Mouse (Mus musculus): ENCODE measurements around the gene Asic3.

Asic3 gene

DNA sequence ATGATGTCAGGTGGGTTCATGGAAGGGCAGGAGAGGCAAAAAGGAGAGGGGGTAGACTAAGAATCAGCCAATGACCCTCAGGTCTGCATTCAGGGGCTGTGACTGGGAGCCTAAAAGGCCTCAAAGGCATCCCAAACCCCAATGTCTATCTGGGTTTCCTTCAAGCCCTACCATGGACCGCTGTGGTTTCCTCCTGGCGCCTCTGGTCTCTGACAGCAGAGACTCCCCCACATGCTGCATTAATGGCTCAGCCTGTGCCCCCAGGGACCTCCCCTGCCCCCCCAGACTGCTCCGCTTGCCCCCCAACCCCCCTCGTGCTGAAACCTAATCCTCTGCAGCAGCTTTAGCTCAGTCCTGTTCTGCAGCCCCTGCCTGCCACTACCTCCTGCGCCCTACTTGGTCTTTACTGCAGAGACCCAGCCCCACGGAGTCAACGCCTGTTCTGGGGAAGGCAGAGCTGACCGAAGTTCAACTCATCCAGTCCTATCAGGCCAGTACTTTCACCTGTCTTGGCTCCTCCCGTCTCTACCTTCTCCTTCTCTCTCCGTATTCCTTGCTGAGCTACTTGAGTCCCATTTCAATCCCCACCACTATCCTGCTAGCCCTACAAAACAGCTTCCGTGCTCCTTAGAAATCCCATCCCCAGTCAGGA, at the start of gene Asic3:
Gene Asic3, plus strand, starts transcription at position 351 of the 652 bp plus-strand sequence.
- DNase-seq (ENCODE audit: low spot score in 2 of 2): no peak

GRCm38 (mm10) chr5:24363467-24363866, 49.7 kb upstream of the Asic3 start:
- DNase-seq (ENCODE audit: low spot score in 2 of 2): no peak

DNA sequence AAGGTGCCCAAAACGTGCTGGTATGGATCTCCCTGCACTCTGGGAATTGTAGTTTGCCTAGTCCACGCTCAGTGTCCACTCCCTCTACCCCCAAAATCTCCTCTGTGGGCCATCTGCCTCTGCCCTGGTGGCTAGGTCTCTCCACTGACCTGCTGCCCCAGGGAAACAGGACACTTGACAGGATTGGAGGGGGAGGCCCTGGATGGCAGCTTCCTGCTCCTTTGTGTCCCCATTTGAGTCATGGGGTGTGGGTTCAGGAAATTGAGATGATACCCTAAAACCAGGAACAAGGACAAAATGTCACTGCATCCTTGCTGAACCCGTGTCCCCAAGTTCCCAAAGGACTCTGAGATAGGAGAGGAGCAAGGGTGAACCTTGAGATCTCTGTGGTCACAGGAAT, 49.1 kb upstream of the Asic3 start:
- DNase-seq (ENCODE audit: low spot score in 2 of 2): no peak

- no peak for DNase-seq (ENCODE audit: low spot score in 2 of 2)
Measured at GRCm38 (mm10) chr5:24364508-24364907, 48.7 kb upstream of the Asic3 start, which contains the start of gene Nos3. Gene Nos3 (plus strand): TSS chr5:24364810.

DNA sequence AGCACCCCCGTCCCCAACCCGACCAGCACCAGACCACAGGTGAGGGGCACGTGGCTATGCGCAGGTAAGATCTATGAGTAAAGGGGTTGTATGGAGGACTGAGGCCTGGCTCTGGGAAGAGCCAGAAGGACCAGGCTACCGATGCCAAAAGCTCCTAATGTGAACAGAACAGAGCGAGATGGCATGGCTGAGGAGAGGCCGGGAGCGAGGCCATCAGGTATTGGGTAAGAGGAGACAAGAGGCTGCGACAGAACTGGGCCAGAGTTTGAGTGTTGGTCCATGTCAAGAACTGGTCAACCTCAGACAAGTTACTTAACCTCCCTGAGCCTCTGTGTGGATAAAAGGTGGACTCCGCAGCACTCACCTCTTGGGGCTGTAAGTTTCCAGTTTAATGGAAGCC, 48.2 kb upstream of the Asic3 start:
- DNase-seq (ENCODE audit: low spot score in 2 of 2): no peak

DNA sequence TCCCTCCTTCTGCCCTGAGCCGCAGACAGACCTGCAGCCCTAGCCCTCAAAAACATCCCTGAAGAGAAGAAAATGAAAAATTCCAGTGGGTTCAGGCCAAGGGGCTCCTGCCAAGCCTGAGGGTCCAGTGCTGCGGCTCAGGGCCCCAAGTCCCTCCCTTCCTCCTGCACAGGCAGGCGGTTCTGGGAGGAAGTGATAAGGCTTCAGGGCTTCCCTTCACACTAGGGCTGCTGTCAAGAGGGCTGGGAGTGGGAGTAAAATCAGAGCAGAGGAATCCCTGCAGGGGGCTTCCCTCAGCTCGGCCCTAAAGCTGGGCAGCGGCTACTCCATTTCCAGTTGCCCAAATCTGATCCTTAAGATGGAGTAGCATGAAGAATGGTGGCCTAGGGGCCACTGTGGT, 47.7 kb upstream of the Asic3 start:
- no peak for DNase-seq (ENCODE audit: low spot score in 2 of 2)

DNA sequence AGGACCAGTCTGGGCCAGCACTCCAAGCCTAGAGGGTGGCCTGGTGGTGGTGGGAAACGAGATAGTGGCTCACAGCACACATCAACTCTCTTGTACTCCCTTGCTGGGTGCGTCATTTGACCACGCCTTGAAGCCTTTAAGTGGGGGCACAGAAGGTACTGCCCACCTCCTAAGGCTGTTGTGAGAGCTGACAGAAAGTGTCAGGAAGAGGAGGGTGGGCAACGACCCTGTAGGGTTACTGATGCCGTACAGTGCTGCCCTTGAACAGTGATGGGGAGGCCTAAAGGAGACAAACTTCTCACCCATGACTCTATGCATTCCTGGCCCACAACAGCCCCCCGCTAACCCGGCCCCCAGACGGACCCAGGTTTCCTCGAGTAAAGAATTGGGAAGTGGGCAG, 46.8 kb upstream of the Asic3 start:
- no peak for DNase-seq (ENCODE audit: low spot score in 2 of 2)

- no peak for DNase-seq (ENCODE audit: low spot score in 2 of 2)
Measured at GRCm38 (mm10) chr5:24369767-24370166, 43.4 kb upstream of the Asic3 start.

- no peak for DNase-seq (ENCODE audit: low spot score in 2 of 2)
Measured at GRCm38 (mm10) chr5:24373807-24374206, 39.4 kb upstream of the Asic3 start.

GRCm38 (mm10) chr5:24374216-24374615, 39.0 kb upstream of the Asic3 start:
- DNase-seq (ENCODE audit: low spot score in 2 of 2): no peak

DNA sequence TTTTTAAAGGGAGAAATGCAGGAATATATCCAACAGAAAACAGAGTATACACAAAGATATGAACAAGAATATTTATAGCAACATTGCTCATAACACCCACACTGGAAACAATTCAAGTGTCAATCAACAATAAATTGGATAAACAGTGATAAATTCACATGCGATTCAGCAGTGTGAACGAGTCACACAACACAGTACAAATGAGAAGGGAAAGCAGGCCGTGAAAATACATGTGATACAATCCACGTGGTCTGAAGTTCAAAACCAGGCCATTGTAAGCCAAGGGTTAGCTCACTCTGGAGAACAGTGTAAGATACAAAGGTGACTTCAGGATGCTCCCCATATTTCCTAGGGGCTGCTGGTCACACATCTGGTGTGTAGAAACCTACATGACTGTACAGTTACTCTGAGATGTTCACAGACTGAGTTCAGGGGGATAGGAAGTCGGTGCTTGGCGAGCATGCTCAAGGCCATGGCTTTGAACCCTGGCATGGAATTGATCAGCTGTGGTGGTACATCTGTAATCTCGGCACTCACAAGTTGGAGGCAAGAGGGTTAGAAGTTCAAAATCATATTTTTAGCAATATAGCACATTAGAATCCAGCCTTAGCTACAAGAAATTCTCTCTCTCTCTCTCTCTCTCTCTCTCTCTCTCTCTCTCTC, 38.4 kb upstream of the Asic3 start:
- DNase-seq (ENCODE audit: low spot score in 2 of 2): no peak

DNA sequence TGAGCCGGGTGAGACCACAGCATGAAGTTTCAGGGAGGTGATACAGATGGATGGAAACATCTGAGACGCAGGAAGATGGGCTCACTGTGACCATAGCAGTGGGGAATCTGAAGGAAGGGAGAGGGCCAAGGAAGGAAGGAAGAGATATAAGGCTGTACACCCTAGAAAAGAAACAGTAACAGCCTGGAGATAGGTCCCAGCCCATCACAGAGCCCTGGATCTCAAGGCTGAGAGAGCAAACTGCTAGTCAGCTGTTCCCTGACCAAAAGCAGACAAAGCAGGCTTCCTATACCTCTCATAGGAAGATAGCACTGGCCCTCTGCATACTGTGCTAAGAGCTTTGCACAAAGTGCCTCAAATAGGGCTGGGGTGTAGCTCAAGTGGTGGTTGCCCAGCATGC, 34.5 kb upstream of the Asic3 start:
- no peak for DNase-seq (ENCODE audit: low spot score in 2 of 2)

DNA sequence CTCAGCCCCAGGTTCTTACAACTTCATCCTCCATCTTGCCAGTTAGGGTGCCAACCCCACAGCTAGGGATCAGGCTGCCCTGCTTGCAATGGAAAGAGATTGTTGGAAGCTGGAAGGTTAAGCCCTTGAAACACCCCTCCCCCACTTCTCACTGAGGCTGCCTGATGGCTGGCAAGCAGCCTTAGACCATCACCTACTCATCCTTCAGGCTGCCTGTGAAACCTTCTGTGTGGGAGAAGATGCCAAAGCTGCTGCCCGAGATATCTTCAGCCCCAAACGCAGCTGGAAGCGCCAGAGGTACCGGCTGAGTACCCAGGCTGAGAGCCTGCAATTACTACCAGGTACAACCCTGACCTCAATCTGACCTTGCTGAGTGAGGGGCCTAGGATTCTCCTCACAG, 33.7 kb upstream of the Asic3 start:
- no peak for DNase-seq (ENCODE audit: low spot score in 2 of 2)

GRCm38 (mm10) chr5:24380499-24380898, 32.7 kb upstream of the Asic3 start:
- no peak for DNase-seq (ENCODE audit: low spot score in 2 of 2)

- no peak for DNase-seq (ENCODE audit: low spot score in 2 of 2)
Measured at GRCm38 (mm10) chr5:24381486-24381885, 31.7 kb upstream of the Asic3 start.

DNA sequence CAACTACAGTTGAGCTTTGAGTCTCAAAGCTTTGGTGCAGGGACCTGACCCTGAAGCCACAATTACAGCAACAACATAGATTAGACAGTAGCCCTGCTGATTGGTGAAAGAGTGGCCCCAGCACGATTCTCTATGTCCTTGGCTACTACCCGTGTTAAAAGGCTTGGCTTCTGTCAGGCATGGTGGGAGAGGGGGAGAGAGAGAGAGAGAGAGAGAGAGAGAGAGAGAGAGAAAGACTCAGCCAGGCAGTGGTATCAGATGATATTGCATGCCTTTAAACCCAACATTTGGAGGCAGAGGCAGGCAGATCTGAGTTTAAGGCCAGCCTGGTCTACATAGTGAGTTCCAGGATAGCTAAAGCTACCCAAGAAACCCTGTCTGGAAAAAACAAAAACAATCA, 31.2 kb upstream of the Asic3 start:
- DNase-seq (ENCODE audit: low spot score in 2 of 2): no peak

DNA sequence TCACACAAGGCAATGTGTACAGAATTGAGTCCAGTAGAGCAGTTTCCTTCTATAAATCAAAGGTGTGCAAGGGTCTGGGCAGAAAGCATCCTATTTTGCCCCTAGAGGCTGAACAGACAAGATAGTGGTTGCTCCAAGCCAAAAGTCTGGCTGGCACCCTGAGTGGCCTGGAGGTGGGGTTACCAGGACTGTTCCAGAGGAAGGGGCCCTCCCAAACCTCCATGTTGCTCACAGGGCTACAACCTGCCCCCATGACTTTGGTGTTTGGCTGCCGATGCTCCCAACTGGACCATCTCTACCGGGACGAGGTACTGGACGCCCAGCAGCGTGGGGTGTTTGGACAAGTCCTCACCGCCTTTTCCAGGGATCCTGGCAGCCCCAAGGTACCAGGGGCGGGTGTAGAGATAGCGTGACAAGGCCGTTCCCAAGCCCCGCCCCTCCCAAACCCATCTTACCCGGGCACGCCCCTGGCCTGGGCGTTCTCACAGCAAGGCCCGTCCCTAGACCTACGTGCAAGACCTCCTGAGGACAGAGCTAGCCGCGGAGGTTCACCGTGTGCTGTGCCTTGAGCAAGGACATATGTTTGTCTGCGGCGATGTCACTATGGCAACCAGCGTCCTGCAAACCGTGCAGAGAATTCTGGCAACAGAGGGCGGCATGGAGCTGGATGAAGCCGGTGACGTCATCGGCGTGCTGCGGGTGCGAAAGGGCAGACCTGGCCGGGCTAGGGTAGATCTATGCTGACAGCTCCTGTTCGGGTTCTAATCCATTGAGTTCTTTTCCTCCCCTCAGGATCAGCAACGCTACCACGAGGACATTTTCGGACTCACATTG, 29.9 kb upstream of the Asic3 start:
- peak; percentile 83 to 94 for DNase-seq (ENCODE audit: low spot score in 2 of 2)

DNA sequence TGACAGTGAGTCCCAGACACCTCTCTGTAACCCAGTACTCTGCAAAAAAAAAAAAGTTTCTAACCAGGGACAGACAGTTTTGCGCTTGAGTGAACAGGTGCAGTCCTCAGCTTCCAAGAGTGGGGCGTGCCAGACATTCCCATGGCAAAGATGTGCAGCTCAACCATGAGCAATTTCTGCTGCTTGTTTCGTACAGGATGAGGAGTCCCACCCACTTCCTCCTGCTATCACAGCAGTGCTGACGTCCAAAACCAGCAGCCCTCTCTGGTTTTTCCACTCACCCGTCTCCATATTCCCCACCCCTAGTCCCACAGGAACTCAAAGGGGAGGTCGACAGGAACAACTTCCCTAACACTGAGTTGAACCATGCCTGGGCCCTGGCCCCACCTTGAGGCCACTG, 28.8 kb upstream of the Asic3 start:
- peak in 1 of 2 experiments; percentile 68 for DNase-seq (ENCODE audit: low spot score in 2 of 2)

DNA sequence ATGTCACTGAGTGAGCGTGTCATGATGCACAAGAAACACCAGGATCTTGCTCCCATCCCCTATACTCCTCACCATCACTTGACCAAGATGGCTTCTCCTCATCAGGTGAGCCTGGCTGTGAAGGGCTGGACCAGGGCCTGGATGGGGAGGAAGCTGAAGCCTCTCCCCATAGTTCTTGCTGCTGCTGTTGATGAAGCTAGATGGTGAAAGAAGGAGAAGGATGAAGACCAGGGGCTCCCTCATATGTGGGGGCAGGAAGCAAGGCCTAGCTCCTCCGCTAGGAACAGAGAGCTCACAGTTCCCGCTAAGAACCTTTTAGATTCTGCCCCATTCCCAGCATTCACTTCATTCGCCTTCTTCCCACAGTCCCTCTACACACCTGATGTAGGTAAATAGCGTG, 27.8 kb upstream of the Asic3 start:
- DNase-seq (ENCODE audit: low spot score in 2 of 2): no peak

DNA sequence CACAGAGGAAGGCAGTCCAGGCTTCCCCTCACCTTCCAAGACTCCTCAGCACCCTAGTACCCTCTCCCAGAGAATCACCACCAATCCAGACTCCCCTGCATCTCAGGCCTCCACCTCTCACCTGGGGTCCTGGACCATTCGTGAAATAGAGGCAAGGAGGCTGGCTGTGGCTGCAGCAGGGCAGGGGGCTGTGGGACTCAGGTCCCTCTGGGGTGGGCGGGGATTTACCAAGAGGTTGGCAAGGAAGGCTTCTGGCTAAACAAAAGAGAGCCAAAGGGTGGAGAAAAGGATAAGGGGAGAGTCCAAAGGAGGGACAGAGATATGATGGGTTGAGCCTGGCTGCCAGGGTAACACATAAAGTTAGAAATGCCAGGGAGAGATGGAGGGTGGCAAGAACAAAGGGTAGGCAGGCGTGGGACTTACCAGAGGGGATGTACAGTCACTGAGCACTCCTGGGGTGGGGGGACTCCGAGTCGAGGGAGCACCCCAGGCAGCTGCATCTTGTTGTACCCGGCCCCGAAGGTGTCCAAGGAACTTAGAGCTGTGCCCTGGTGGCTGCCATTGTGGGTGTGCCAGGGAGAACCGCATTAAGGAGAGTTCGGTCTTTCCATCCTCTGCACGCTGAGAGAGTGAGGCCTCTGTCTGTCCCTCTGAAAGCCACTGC, 27.2 kb upstream of the Asic3 start:
- DNase-seq (ENCODE audit: low spot score in 2 of 2): no peak

DNA sequence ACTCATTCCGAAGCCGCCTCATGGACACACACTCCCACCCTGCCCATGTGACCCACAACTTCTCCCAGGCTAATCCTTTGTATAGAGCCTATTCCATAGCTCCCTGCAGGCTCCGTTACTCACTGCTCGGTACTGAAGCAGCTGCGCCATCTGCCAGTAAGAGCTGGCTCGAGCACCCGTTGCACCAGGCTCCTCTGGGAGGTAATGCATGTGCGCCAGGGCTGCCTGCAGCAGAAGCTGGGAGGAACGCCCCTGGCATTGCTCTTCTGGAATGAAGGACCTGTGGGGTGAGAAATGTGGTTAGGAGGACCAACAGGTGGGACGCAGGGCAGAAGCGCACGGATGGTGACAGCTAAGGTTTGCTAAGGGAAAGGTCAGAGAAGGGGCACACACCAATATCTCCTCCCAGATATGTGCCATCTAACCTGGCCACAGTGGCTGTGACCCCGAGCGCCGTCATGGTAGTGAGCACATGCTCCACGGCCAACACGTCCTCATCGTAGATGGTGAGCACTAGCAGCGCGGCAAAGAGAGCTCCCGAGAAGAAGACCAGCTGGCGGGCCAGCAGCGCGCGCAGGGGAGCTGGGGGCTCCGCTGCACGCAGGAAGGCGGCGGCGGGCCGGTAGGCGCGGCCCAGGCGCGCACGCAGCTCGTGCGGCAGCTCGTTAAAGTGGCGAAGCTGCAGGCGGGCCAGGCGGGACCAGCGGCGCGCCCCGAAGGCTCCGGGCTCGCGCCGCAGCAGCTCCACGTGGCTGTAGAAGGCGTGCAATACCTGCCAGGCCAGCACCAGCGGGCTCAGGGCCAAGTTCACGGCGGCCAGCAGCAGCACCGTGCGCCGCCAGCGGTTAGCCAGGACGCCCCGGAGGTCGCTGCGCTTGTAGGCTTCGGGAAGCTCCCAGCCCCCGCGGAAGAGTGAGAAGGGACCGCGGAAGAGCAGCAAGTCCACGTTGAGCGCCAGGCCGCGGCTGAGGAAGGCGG, 25.6 kb upstream of the Asic3 start:
- peak in 1 of 2 experiments; percentile 76 for DNase-seq (ENCODE audit: low spot score in 2 of 2)

All from left cerebral cortex, adult 9 months (tissue).